Mouse (Mus musculus) monocyte, adult 5-6 weeks (primary cell): ENCODE data around the gene Igfbp6. TPM values are rescaled to one million over a fixed set of nuclear protein-coding genes. Genes with fewer than 3 reads are reported as not detected.

Experiments
- ATAC-seq: fragments of 153-309, 156-312 bp; replicated peaks from 2 replicates; pipeline ENCODE4 v1.8.0; 2017; ENCODE audit warnings: mild to moderate bottlenecking; ENCODE audit not compliant: low TSS enrichment, insufficient number of reproducible peaks, severe bottlenecking, poor library complexity, low FRiP score
- total RNA-seq: library from RNA; stranded (forward); fragments of 200-1000, 200-491, 200-594 nt; gene quantifications from 3 replicates; pipeline ENCODE4 v1.2.3, GENCODE M21; 2017

Gene Igfbp6
- total RNA-seq, 1 experiment from 2014 or later, result 0.38 TPM

DNA sequence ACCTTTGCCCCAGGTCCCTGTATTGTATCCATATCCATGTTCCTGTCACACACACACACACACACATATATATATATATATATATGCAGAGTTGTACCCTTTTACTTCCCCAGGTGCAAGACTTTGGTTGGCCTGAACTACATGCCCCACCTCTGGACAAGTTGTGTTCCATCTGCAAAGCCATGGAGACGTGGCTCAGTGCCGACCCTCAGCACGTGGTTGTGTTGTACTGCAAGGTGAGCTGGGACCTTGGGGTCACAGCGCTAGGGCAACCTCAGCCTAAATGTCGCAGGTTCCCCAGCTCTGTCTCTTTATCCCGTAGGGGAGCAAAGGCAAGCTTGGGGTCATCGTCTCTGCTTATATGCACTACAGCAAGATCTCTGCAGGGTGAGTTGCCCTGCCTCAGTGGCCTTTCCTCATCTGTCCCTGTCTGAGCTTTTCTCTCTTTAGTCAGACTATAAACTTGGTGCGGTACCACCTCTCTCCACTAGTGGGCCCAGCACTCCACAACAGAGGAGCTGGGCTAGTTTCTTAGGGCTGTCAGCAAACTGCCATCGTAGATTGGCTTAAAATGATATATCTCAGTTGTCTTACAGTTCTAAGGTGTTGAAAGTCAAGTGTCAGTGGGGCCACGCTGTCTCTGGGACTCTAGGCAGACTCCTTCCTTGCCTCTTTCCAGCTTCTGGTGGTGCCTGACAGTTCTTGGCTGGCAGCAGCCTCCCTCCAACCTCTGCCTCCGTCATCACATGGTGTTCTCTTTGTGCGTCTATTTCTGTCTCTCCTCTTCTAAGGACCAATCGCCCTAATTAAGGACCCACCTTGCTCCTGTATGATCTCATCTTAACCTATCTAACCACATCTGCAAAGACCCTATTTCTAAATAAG is 36.2 kb upstream of the Igfbp6 start:
- 0 out of 2 replicates have a peak, but pooled peaks have one; percentile 37 for ATAC-seq

DNA sequence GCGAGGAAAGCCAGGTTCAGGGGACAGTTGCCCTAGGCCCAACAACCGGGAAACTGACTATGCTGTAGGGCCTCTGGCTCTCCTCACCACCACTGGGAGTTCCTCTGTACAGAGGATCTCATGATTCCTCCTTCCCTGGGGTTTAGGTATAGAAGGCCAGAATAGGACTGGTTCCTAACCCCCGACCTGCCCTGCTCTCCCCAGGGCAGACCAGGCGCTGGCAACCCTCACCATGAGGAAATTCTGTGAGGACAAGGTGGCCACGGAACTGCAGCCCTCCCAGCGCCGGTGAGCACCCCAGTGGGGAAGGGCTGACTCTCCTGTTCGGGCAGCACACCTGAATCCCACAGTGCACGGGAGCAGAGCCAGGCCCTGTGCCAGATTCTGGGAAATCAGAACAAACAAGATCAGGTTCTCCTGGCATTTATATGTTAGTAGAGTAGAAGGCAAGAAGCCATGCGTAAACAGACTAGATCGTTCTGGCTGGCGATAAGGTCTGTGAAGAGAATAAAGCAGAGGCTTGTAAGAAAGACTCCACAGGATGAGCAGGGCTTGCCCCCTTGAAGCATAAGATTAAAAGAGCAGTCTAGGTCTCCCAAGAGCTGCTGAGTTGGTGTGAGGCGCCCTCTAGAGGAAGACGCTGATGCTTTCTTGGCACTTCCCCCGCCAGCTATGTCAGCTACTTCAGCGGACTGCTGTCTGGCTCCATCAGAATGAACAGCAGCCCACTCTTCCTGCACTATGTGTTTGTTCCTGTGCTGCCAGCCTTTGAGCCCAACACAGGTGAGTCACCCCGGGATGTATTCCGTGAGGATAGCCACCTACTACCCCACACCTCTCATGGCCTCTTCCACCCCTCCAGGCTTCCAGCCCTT is 35.3 kb upstream of the Igfbp6 start:
- 0 out of 2 replicates have a peak, but pooled peaks have one; percentile 10 for ATAC-seq

DNA sequence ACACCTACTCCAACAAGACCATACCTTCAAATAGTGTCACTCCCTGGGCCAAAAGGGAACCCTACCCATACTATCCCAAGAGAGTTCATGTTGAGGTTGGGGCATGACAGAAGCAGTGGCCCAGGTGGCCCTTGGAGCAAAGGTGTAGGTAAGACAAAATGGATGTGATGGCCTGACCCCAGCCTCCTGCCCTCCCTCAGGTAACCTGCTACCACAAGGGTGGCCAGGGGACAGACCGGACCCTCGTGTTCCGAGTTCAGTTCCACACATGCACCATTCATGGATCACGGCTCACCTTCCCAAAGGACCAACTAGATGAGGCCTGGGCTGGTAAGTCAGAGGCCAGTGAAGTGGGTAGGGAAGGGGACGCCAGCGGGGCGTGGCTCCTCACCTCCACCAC is 33.9 kb upstream of the Igfbp6 start:
- no peak for ATAC-seq

DNA sequence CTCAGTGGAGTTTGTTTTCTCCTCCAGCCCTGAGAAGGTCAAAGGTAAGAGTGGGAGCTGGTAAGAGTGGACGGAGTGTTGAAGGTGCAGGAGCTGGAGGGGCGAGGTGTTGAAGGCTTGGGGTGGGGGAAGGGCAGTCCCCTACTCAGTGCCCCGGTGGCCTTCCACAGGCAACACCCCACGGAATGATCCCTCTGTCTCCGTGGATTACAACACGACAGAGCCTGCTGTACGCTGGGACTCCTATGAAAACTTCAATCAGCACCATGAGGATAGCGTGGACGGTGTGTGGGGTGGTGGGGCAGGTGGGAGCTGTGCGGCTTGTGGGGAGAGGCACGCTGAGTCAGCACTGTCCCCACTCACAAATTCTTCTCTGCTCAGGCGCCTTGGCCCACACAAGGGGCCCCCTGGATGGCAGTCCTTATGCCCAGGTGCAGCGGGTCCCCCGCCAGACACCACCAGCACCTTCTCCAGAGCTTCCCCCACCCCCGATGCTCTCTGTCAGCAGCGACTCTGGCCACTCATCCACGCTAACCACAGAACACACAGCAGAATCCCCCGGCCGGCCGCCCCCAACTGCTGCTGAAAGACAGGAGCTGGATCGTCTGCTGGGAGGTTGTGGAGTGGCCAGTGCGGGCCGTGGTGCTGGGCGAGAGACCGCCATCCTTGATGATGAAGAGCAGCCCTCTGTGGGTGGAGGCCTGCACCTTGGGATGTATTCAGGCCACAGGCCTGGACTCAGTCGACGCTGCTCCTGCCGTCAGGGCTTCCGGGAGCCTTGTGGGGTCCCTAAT is 33.3 kb upstream of the Igfbp6 start:
- ATAC-seq, result no peak

DNA sequence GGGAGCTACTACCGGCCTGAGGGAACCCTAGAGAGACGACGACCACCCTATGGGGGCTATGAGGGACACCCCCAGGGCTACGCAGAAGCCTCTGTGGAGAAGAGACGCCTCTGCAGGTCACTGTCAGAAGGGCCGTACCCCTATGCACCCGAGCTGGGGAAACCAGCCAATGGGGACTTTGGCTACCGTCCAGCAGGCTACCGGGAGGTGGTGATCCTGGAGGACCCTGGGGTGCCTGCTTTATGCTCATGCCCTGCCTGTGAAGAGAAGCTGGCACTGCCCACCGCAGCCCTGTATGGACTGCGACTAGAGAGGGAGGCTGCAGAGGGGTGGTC is 32.7 kb upstream of the Igfbp6 start:
- no peak for ATAC-seq

DNA sequence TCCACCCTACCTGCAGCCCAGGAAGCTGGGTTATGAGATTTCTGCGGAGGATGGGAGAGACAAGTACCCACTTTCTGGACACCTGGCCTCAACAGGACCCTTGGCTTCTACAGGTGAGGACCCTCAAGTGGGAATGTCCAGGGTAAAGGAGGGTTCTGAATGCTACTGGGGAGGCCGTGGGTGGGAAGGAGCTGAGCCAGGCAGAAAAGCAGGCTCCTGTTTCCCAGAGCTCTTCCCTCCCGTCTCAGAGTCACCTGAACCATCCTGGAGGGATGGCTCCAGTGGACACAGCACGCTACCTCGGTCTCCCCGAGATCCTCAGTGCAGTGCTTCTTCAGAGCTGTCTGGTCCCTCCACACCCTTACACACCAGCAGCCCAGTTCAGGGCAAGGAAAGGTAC is 32.0 kb upstream of the Igfbp6 start:
- ATAC-seq, result no peak

DNA sequence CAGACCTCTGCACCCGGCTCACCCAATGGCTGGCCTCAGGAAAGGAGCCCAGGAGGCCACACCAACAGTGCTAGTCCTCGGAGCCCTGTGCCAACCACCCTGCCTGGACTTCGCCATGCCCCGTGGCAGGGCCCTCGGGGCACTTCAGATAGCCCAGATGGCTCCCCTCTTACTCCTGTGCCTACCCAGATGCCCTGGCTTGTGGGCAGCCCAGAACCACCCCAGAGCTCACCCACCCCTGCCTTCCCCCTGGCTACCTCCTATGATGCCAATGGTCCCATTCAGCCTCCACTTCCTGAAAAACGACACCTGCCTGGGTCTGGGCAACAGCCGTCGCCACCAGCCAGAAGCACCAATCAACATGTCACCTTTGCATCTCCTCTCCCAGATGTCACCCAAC is 31.3 kb upstream of the Igfbp6 start:
- ATAC-seq, result no peak

DNA sequence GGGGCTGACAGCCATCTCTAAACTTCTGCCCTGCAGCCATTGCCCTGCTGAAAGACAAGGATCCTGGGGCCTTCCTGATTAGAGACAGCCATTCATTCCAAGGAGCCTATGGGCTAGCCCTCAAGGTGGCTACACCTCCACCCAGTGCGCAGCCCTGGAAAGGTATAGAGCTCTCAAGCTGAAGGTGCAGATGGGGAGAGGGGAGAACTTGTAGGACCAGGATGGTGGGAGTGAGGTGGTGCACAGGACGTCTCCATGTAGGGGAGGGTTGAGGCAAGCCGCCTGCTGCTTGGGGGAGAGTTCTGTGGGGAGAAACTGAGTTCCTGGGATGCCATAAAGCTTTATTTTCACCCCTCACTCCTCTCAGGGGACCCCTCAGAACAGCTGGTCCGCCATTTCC is 30.5 kb upstream of the Igfbp6 start:
- no peak for ATAC-seq

DNA sequence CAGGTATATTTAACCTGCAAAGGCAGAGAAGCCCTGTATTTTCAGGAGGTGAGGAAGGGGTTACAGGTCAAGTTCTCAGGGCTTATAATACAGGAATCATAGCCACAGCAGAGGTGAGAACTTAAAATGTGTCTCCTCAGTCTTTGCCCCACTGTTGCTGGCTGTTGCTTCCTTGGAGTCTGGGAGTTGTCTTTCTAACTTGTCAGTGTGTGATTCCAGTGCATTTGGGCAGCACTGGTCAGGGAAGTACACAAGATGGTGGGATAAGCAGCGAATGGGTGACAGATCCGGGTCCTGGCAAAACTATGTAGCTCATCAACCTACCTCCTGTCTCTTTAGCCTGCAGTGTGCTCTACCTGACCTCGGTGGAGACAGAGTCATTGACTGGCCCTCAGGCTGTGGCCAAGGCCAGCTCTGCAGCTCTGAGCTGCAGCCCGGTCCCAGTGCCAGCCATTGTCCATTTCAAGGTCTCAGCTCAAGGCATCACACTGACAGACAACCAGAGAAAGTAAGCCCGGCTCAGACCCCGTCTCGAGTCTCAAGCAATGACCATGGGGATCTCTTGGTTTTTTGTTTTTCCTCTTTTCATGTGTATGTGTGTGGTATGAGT is 29.4 kb upstream of the Igfbp6 start:
- ATAC-seq, result no peak

DNA sequence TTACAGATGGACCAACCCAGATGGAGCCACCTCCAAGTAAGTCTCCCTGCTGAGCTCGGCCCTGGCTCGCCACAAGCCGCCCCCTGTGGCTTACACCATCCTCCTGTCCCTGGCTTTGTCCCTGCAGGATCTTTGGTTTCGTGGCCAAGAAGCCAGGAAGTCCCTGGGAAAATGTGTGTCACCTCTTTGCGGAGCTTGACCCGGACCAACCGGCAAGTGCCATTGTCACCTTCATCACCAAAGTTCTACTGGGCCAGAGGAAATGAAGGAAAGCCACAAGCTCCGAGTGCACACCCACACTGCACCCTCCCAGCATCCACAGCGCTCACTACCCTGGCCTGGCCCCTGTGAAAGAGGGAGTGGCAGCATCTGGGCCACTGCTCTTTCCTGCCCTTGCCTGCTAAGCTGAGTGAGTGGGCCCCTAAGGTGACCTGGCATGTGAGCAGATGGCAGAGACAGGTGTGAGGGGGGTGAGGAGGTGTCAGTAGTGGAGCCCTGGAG is 28.4 kb upstream of the Igfbp6 start:
- ATAC-seq, result peak; percentile 20; the same call in 1 of the 2 replicates

DNA sequence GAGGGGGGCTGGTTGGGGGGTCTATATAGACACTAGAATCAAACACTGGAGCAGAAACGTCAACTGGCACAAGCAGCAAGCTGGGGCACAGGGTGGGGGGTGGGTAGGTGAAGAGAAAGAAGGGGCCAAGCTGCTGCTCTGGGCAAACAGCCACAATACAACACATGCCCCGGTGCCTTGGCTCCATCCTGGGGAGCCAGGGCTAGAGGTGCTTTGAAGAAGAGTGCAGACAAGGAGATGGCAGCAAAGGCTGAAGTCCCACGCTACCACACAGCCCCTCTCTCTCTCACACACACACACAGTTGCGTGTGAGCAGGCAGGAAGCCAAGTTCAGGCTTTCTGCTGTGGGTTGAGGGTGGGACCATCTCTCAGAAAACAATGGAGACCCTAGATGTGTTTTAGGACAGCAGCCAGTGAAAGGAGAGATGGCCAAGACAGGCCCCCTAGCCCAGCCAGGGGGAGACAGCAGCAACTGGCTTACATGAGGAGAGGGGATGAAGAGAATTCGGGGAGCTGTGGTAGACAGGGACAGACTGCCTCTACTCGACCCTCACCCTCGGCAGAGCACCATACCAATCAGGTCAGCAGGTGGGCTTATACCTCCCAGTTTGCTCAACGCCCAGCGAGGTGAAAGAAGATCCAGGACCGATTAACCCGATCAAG is 27.3 kb upstream of the Igfbp6 start:
- ATAC-seq, result no peak

DNA sequence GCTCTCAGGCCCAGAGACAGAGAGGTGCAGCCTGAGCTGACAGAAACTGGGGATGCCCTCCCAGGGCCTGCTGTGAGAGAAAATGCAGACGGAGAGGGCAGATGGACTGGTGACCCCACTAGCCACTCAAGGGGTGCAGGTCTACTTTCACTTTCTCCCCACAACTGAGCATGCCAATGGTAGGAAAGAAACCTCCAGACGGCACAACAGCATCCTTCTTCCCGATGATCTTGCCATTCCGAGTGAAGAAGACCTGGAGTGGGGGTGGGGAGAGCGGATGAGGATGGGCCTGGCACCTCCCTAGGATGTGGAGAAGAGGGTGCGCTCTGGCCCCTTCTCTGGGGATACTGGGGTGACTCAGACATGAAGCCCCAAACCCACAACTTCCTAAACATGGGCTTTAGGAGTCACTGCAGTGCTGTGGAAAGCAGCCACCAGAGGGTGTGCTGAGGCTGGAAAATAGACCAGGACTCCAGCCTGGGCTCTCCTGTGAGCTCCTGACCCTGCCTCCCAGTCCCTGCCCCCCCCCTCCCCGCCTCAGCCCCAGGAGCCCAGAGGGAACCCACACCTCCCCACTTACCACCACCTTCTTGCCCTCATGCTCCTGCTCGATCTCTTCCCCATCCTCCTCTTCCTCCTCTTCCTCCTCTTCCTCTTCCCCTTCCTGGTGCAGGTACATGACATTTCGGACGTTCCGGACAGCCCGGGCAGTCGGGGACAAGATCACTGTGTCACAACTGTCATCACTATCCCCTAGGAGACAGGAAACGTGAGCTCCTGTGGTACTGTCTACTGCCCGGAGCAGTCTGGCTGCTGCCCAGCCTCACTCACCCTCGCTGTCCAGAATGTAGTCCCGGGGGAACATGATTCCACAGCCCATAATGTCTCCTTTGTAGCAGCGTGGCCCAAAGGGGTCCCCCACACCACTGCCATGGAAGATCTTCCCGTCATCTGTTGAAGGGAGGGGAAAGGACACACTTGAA is 26.4 kb upstream of the Igfbp6 start:
- no peak for ATAC-seq

DNA sequence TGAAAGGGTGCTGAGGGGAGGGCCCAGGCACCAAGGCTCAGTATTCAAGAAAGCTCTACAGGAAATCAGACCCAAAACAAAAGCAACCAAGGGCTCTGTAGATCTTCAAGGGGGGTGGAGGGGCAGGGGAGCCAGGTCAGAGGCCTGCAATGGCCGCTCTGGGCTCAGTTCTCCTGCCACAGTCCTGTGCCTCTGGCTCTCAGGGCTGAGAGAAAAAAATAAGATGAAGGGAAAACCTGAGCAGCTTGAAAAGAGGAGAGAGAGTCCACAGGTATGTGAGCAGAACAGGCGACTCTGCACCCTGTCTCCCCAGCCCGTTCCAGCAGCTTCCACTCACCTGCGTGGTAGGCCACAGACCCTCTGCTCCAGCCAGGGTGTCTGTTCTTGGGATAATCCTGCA is 25.6 kb upstream of the Igfbp6 start:
- no peak for ATAC-seq

DNA sequence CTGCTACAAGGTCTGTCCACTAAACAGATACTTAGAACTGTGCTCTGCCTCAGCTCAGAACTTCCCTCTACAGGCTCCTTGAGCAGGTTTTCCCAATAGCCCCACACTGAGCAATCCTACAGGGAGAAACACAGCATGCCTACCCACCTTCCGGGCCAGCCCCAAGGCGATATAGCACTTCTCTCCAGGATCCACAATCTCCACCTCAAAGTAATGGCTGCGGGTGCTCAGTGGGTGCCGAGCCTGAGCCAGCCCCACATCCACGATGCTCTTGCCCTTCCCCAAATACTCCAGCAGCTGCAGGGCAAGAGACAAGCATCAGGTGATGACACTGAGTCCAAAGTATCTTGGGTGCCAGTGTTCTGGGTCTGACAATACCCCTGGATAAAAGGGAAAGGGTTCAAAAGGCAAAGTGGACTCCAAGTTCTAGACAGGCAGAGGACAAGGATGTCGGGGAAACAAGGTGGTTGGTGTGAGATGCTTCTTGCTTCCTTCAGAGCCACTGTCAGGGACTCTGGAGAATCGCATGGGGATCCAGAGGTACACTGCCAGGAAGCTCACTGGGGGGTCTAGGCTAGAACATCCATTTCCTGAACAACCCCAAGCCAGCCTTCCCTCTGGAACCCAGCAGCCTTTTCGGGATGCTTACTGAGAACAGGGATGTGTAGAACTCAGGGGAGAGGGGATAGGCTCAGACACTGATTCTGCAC is 24.9 kb upstream of the Igfbp6 start:
- ATAC-seq, result no peak

DNA sequence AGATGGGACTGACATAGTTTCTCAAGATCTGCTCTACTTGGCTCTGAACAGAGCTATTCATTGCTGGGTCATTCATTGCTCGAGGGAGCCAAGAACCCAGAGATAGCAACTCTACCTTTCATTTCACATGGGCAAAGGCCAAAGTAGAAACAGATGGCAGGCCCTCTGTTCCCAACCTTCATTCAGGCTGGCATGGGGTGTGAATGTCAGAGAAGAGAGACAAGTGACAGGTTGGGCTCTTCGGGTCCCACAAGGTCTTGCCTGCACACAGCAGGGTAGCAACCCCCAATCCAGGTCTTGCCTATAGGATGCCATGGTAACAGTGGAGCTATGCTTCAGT is 24.4 kb upstream of the Igfbp6 start:
- no peak for ATAC-seq

DNA sequence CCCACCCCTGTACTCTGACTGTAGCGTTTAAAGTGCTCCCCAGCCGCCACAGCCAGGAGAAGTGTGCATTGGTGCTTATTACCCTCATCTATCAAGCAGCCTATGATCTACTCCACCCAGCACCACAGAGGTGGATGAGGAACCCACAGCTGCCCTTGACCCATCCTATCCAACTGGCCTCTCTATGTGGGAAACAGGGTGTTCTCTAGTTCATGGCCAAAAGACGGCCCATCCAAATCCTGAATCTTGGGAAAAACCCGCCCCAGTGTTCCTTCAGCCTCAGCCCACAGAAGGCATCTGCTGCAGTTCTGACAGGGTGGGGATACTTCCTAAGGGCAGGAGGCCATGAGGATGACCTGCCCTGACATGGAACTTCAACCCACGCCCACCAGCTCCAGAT is 23.6 kb upstream of the Igfbp6 start:
- ATAC-seq, result no peak

DNA sequence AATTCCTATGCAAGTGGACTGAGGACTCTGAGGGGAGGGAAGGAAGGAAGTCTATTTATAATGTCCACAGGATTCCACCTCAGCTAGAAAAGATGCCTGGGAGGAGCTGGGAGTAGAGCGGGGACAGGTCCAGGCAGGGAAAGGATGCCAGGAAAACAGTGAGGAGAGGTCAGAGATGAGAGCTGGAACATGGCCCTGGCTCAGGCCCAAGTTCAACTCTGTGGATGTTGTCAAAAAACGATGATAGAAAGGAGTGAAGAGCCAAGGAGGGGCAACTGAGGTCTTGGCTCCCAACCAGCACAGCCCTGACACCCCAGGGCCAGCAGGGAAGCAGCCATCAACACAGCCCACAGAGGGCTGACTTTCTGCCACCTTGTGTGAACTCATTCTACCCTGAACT is 17.9 kb upstream of the Igfbp6 start:
- no peak for ATAC-seq
